Mouse (Mus musculus) lung, postnatal 25 days (tissue): ENCODE results near the gene Nudt7.

Experiments used
- DNase-seq: peaks from one replicate; pipeline ENCODE4 v3.0.0; 2022; ENCODE audit warnings: low spot score

Nudt7 gene

GRCm38 (mm10) chr8:114143645-114144290 lies 10.4 kb downstream of the Nudt7 start:
- no peak for DNase-seq

DNA sequence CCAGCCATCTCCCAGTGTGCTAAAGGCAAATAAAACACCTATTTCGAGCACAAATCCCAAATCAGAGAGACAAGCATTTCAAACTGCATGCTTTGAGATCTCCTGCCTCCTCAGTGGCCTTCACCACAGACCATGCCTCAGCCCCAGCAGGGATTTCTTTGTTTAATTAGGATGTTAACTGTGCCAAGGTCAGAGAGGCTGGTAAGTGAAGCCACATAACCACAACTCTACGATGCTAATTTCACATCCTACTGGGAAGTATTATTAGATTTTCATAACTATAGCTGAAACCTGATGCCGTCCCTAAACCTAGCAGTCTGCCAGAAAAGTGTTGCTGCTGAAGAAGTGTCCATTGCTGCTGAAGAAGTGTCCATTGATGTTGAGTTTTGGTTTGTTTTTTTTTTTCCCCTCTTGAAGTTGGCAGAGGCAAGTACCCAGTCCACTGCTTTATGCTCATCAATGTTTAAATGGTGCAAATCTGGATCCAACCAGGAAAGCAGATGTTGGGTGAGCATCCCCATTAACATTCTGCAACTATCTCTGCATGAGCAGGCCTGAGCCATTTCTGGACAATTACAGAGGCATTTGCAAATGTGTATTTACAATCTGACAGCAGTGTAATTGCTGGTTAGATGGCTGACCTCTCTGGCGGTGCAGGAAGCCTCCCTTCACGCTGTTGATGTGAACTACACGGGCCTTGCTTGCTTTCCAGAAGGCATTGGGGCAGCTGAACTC lies 20.1 kb downstream of the Nudt7 start:
- DNase-seq: no peak

GRCm38 (mm10) chr8:114158586-114158985 lies 25.2 kb downstream of the Nudt7 start:
- no peak for DNase-seq

GRCm38 (mm10) chr8:114159666-114160065 lies 26.3 kb downstream of the Nudt7 start:
- DNase-seq: no peak

GRCm38 (mm10) chr8:114163871-114164270 lies 30.5 kb downstream of the Nudt7 start:
- DNase-seq: no peak

GRCm38 (mm10) chr8:114164444-114165096 lies 31.2 kb downstream of the Nudt7 start:
- DNase-seq: no peak

DNA sequence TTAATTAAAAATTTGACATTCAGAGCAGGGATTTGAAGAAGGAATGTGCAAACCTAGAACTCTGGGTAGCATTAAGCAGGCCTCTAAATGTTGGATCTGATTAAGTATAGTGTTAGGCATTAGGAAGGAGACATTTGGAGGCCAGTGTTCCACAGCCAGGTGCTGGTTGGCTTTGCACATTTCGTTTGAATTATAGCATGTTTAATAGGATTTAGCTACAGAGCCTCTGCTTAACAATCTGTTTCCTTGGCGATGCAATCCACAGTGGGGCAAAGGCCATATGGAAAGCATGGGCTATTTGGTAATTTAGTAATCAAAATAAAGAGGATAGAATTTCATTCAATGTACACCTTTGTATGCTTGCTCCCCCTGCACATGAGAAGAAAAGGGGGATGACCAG lies 32.4 kb downstream of the Nudt7 start:
- DNase-seq: no peak

- DNase-seq: no peak
Measured at GRCm38 (mm10) chr8:114176721-114177120, 43.4 kb downstream of the Nudt7 start.

DNA sequence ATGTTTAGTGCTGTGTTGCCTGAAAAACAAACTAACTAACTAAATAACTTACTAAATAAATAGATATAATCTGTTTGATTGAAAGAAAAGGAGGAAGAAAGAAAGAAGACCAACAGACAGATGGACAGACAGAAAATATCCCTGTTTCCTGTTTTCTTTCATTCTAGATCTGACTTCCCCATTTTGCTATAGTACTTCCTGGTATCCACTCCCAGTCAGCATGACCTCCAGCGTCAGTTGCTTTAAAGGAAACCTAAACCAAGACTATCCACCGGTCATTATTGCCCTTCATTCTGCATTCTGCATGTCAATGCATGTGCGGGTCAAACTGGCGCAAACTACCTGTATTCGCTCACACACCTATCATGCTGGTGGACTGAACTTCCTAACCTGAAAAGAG lies 60.0 kb downstream of the Nudt7 start:
- DNase-seq: no peak

GRCm38 (mm10) chr8:114198990-114199389 lies 65.6 kb downstream of the Nudt7 start:
- no peak for DNase-seq
